Mouse (Mus musculus) G1E (cell line): Measurements from ENCODE around the gene Taok2. TPM values are rescaled to one million over a fixed set of nuclear protein-coding genes. Genes with fewer than 3 reads are reported as not detected.

Source experiments
- ATAC-seq: 2 replicates; pipeline ENCODE4 v1.8.0; 2016; ENCODE audit warnings: mild to moderate bottlenecking; ENCODE audit not compliant: insufficient number of reproducible peaks, poor library complexity, low FRiP score, severe bottlenecking; ENCODE audit errors: extremely low read depth
- DNase-seq: peaks from one replicate; pipeline ENCODE4 v3.0.0; 2012; ENCODE audit warnings: low spot score
- H3K27me3 ChIP-seq: 2 replicates; pipeline ENCODE4 v1.6.1; 2012; ENCODE audit warnings: mild to moderate bottlenecking, low read length, inconsistent platforms; ENCODE audit not compliant: insufficient read depth
- H3K36me3 ChIP-seq: replicated peaks from 2 replicates; pipeline ENCODE3; 2012; ENCODE audit warnings: mild to moderate bottlenecking, inconsistent platforms
- H3K4me1 ChIP-seq: 2 replicates; pipeline ENCODE4 v1.6.1; 2012; ENCODE audit warnings: low read depth, low read length, inconsistent platforms, mixed read lengths; ENCODE audit not compliant: insufficient read depth
- H3K4me3 ChIP-seq: 2 replicates; pipeline ENCODE4 v1.5.1; 2012; ENCODE audit warnings: low read depth, mild to moderate bottlenecking, inconsistent platforms, low read length, moderate library complexity, mixed read lengths
- H3K9me3 ChIP-seq: replicated peaks from 2 replicates; pipeline ENCODE4 v1.6.1; 2012; ENCODE audit warnings: inconsistent platforms
- CTCF ChIP-seq: IDR thresholded peaks from 2 replicates; pipeline ENCODE4 v1.5.1; 2012; ENCODE audit warnings: low read depth, low read length, inconsistent platforms, mixed read lengths
- GATA1 ChIP-seq: IDR thresholded peaks from 2 replicates; pipeline ENCODE4 v1.6.1; 2012; ENCODE audit warnings: borderline replicate concordance, low read length, inconsistent platforms, mixed read lengths
- GATA2 ChIP-seq: IDR thresholded peaks from 2 replicates; pipeline ENCODE4 v1.6.1; 2012; ENCODE audit warnings: low read depth, low read length, inconsistent platforms, borderline replicate concordance
- POLR2AphosphoS5 ChIP-seq: IDR thresholded peaks from 2 replicates; pipeline ENCODE4 v1.6.1; 2012; ENCODE audit warnings: low read depth, low read length, inconsistent platforms; ENCODE audit not compliant: insufficient replicate concordance
- TAL1 ChIP-seq: conservative IDR thresholded peaks from 2 replicates; pipeline ENCODE4 v1.6.1; 2012; ENCODE audit warnings: low read depth, low read length, inconsistent platforms, mixed read lengths
- polyA plus RNA-seq: library from polyadenylated mRNA; stranded (reverse); fragments of >175 nt; gene quantifications from 2 replicates; pipeline ENCODE4 v1.2.3, GENCODE M21; 2012
- total RNA-seq, 2 experiments: library from RNA; stranded (forward) in 1 of 2; stranded (reverse) in 1 of 2; fragments of 200-1000 nt in 1 of 2; fragments of >200 nt in 1 of 2; fragmentation: Nextera tagmentation in 1 of 2; gene quantifications; 2 replicates each; pipeline ENCODE4 v1.2.3; 2014 to 2017

Taok2 gene
- total and polyA plus RNA-seq, 3 experiments: 36.2 to 181 (median 53.6) TPM

- TF ChIP-seq GATA1: no peak
- no peak for TF ChIP-seq TAL1
- TF ChIP-seq POLR2AphosphoS5: no peak
- TF ChIP-seq CTCF: no peak
- no peak for TF ChIP-seq GATA2
- no peaks in the 10 kb centered on the region for H3K36me3 ChIP-seq
- peaks cover 5% of the 10 kb centered on the region for H3K9me3 ChIP-seq
- ATAC-seq: no peak
- no peak for DNase-seq
- H3K27me3 ChIP-seq: peaks cover 55% of the 10 kb centered on the region
- H3K4me3 ChIP-seq: no peak overlapping the region
- H3K4me1 ChIP-seq: peaks cover 11% of the 10 kb centered on the region
Observed at GRCm38 (mm10) chr7:126843276-126843675, 41.2 kb downstream of the Taok2 start.

GRCm38 (mm10) chr7:126833294-126833693 lies 51.2 kb downstream of the Taok2 start:
- ATAC-seq: no peak
- H3K4me1 ChIP-seq: peaks cover 14% of the 10 kb centered on the region
- no peak for TF ChIP-seq CTCF
- TF ChIP-seq GATA2: no peak
- no peak for TF ChIP-seq TAL1
- TF ChIP-seq POLR2AphosphoS5: no peak
- TF ChIP-seq GATA1: no peak
- DNase-seq: no peak
- no peaks in the 10 kb centered on the region for H3K36me3 ChIP-seq
- no peaks in the 10 kb centered on the region for H3K9me3 ChIP-seq
- H3K4me3 ChIP-seq: no peak overlapping the region
- peaks cover 60% of the 10 kb centered on the region for H3K27me3 ChIP-seq

GRCm38 (mm10) chr7:126832036-126832598 lies 52.4 kb downstream of the Taok2 start:
- H3K4me1 ChIP-seq: peaks cover 14% of the 10 kb centered on the region
- H3K27me3 ChIP-seq: peaks cover 63% of the 10 kb centered on the region
- TF ChIP-seq TAL1 (no peak), GATA2 (no peak), POLR2AphosphoS5 (no peak), GATA1 (no peak), CTCF (peak; percentile 46; the same call in 1 of the 2 replicates)
- no peaks in the 10 kb centered on the region for H3K36me3 ChIP-seq
- DNase-seq (peak; percentile 61), ATAC-seq (peak; percentile 57; the same call in 1 of the 2 replicates)
- H3K4me3 ChIP-seq: peak overlapping the region; percentile 1; the same call in 1 of the 2 replicates
- H3K9me3 ChIP-seq: no peaks in the 10 kb centered on the region

GRCm38 (mm10) chr7:126831539-126831938 lies 53.0 kb downstream of the Taok2 start, which contains the start of gene 4930451I11Rik:
Gene 4930451I11Rik, minus strand, starts transcription at chr7:126831639.
- Histone ChIP-seq H3K4me3 (peak within 1 kb of the TSS; percentile 1; the same call in 1 of the 2 replicates), H3K27me3 (peaks cover 61% of the 10 kb centered on the region), H3K36me3 (no peaks in the 10 kb centered on the region), H3K9me3 (no peaks in the 10 kb centered on the region), H3K4me1 (peaks cover 14% of the 10 kb centered on the region)
- TF ChIP-seq CTCF (no peak), TAL1 (no peak), GATA2 (no peak), POLR2AphosphoS5 (no peak), GATA1 (no peak)
- no peak for DNase-seq
- no peak for ATAC-seq

GRCm38 (mm10) chr7:126825952-126826351 lies 58.6 kb downstream of the Taok2 start:
- peaks cover 45% of the 10 kb centered on the region for H3K27me3 ChIP-seq

GRCm38 (mm10) chr7:126825403-126825802 lies 59.1 kb downstream of the Taok2 start:
- Histone ChIP-seq H3K36me3 (no peaks in the 10 kb centered on the region), H3K27me3 (peaks cover 43% of the 10 kb centered on the region), H3K4me3 (no peak overlapping the region), H3K4me1 (peaks cover 13% of the 10 kb centered on the region), H3K9me3 (no peaks in the 10 kb centered on the region)
- DNase-seq: peak; percentile 59
- no peak for ATAC-seq
- no peak for TF ChIP-seq TAL1
- no peak for TF ChIP-seq CTCF
- no peak for TF ChIP-seq POLR2AphosphoS5
- no peak for TF ChIP-seq GATA1
- TF ChIP-seq GATA2: no peak

More at GRCm38 (mm10) chr7:126825952-126826351, 58.6 kb downstream of the Taok2 start:
- TF ChIP-seq GATA2 (no peak), GATA1 (no peak), POLR2AphosphoS5 (no peak), CTCF (no peak), TAL1 (no peak)
- Histone ChIP-seq H3K4me3 (no peak overlapping the region), H3K4me1 (peaks cover 13% of the 10 kb centered on the region), H3K9me3 (no peaks in the 10 kb centered on the region), H3K36me3 (no peaks in the 10 kb centered on the region)
- ATAC-seq (no peak), DNase-seq (no peak)

GRCm38 (mm10) chr7:126823940-126824339 lies 60.6 kb downstream of the Taok2 start:
- DNase-seq (no peak), ATAC-seq (no peak)
- Histone ChIP-seq H3K4me3 (no peak overlapping the region), H3K36me3 (no peaks in the 10 kb centered on the region), H3K27me3 (peaks cover 39% of the 10 kb centered on the region), H3K9me3 (no peaks in the 10 kb centered on the region), H3K4me1 (peaks cover 8% of the 10 kb centered on the region)
- TF ChIP-seq GATA2 (no peak), CTCF (no peak), GATA1 (no peak), POLR2AphosphoS5 (no peak), TAL1 (no peak)
